Mouse (Mus musculus): ENCODE data around the gene Gfra4. TPM values are rescaled to one million over a fixed set of nuclear protein-coding genes. Genes with fewer than 3 reads are reported as not detected.
"Not testable (repeated sequence)": the region's sequence is repeated elsewhere in the genome, so short reads cannot be mapped to it uniquely, and the experiment has no call there.

Gfra4 gene
- polyA plus RNA-seq, 1 experiment from 2014 or later, result 3.5 TPM

- H3K27ac ChIP-seq (ENCODE audit: low read depth, low read length), result no peak overlapping the region
- peak overlapping the region; percentile 25; the same call in 1 of the 2 replicates for H3K9ac ChIP-seq (ENCODE audit: low read depth, low read length)
- H3K9me3 ChIP-seq (ENCODE audit: control insufficient read depth, low read length), result no peaks in the 10 kb centered on the region
- WGBS, result 4% methylated on average over 114 of the region's 115 CpGs
- ATAC-seq (replicated peaks; ENCODE audit: low FRiP score) (no peak), DNase-seq (ENCODE audit: low spot score) (peak; percentile 51)
- no peaks in the 10 kb centered on the region for H3K36me3 ChIP-seq (ENCODE audit: control insufficient read depth, insufficient read depth, low read length)
- 0 out of 2 replicates have a peak, but pooled peaks cover 2% of the 10 kb centered on the region for H3K4me1 ChIP-seq (replicated peaks; ENCODE audit: control insufficient read depth, insufficient read depth, low read length)
- peaks cover 73% of the 10 kb centered on the region for H3K27me3 ChIP-seq (replicated peaks; ENCODE audit: control insufficient read depth, insufficient read depth, low read length)
- H3K4me2 ChIP-seq, result peak overlapping the region; percentile 74
- peak overlapping the region; percentile 56 for H3K4me3 ChIP-seq (ENCODE audit: low read depth, low read length)
Observed at GRCm38 (mm10) chr2:131040854-131041825, 1.7 kb downstream of the Gfra4 start.

GRCm38 (mm10) chr2:131038675-131039074 lies 4.2 kb downstream of the Gfra4 start:
- DNase-seq (ENCODE audit: low spot score) (no peak), ATAC-seq (replicated peaks; ENCODE audit: low FRiP score) (no peak)
- 79% methylated on average over 5 of the region's 5 CpGs for WGBS
- Histone ChIP-seq H3K9ac (ENCODE audit: low read depth, low read length) (no peak overlapping the region), H3K27ac (ENCODE audit: low read depth, low read length) (no peak overlapping the region), H3K4me3 (ENCODE audit: low read depth, low read length) (no peak overlapping the region), H3K4me2 (no peak overlapping the region), H3K36me3 (ENCODE audit: control insufficient read depth, insufficient read depth, low read length) (no peaks in the 10 kb centered on the region), H3K4me1 (replicated peaks; ENCODE audit: control insufficient read depth, insufficient read depth, low read length) (no peaks in the 10 kb centered on the region), H3K27me3 (replicated peaks; ENCODE audit: control insufficient read depth, insufficient read depth, low read length) (peaks cover 70% of the 10 kb centered on the region), H3K9me3 (ENCODE audit: control insufficient read depth, low read length) (0 out of 2 replicates have a peak, but pooled peaks cover 3% of the 10 kb centered on the region)

- ATAC-seq (replicated peaks; ENCODE audit: low FRiP score) (no peak), DNase-seq (ENCODE audit: low spot score) (no peak)
- Histone ChIP-seq H3K4me3 (ENCODE audit: low read depth, low read length) (no peak overlapping the region), H3K27ac (ENCODE audit: low read depth, low read length) (no peak overlapping the region), H3K9ac (ENCODE audit: low read depth, low read length) (no peak overlapping the region), H3K27me3 (replicated peaks; ENCODE audit: control insufficient read depth, insufficient read depth, low read length) (peaks cover 65% of the 10 kb centered on the region), H3K4me1 (replicated peaks; ENCODE audit: control insufficient read depth, insufficient read depth, low read length) (no peaks in the 10 kb centered on the region), H3K36me3 (ENCODE audit: control insufficient read depth, insufficient read depth, low read length) (no peaks in the 10 kb centered on the region), H3K9me3 (ENCODE audit: control insufficient read depth, low read length) (0 out of 2 replicates have a peak, but pooled peaks cover 3% of the 10 kb centered on the region), H3K4me2 (no peak overlapping the region)
- WGBS, result 92% methylated on average over 6 of the region's 6 CpGs
Observed at GRCm38 (mm10) chr2:131038197-131038596, 4.7 kb downstream of the Gfra4 start.

GRCm38 (mm10) chr2:131037226-131037990 lies 5.5 kb downstream of the Gfra4 start:
- ATAC-seq (replicated peaks; ENCODE audit: low FRiP score) (no peak), DNase-seq (ENCODE audit: low spot score) (no peak)
- H3K36me3 ChIP-seq (ENCODE audit: control insufficient read depth, insufficient read depth, low read length), result no peaks in the 10 kb centered on the region
- H3K4me1 ChIP-seq (replicated peaks; ENCODE audit: control insufficient read depth, insufficient read depth, low read length), result no peaks in the 10 kb centered on the region
- no peak overlapping the region for H3K9ac ChIP-seq (ENCODE audit: low read depth, low read length)
- H3K27me3 ChIP-seq (replicated peaks; ENCODE audit: control insufficient read depth, insufficient read depth, low read length), result peaks cover 57% of the 10 kb centered on the region
- WGBS, result 56% methylated on average over 17 of the region's 17 CpGs
- H3K27ac ChIP-seq (ENCODE audit: low read depth, low read length), result no peak overlapping the region
- 0 out of 2 replicates have a peak, but pooled peaks cover 3% of the 10 kb centered on the region for H3K9me3 ChIP-seq (ENCODE audit: control insufficient read depth, low read length)
- no peak overlapping the region for H3K4me2 ChIP-seq
- no peak overlapping the region for H3K4me3 ChIP-seq (ENCODE audit: low read depth, low read length)

- Histone ChIP-seq H3K4me3 (ENCODE audit: low read depth, low read length) (no peak overlapping the region), H3K9me3 (ENCODE audit: control insufficient read depth, low read length) (0 out of 2 replicates have a peak, but pooled peaks cover 3% of the 10 kb centered on the region), H3K36me3 (ENCODE audit: control insufficient read depth, insufficient read depth, low read length) (no peaks in the 10 kb centered on the region), H3K9ac (ENCODE audit: low read depth, low read length) (no peak overlapping the region), H3K27ac (ENCODE audit: low read depth, low read length) (no peak overlapping the region), H3K27me3 (replicated peaks; ENCODE audit: control insufficient read depth, insufficient read depth, low read length) (peaks cover 51% of the 10 kb centered on the region), H3K4me2 (no peak overlapping the region), H3K4me1 (replicated peaks; ENCODE audit: control insufficient read depth, insufficient read depth, low read length) (no peaks in the 10 kb centered on the region)
- ATAC-seq (replicated peaks; ENCODE audit: low FRiP score) (no peak), DNase-seq (ENCODE audit: low spot score) (no peak)
Observed at GRCm38 (mm10) chr2:131036757-131037156, 6.1 kb downstream of the Gfra4 start.

GRCm38 (mm10) chr2:131036343-131036742 lies 6.5 kb downstream of the Gfra4 start:
- Histone ChIP-seq H3K9ac (ENCODE audit: low read depth, low read length) (no peak overlapping the region), H3K9me3 (ENCODE audit: control insufficient read depth, low read length) (0 out of 2 replicates have a peak, but pooled peaks cover 3% of the 10 kb centered on the region), H3K27ac (ENCODE audit: low read depth, low read length) (no peak overlapping the region), H3K27me3 (replicated peaks; ENCODE audit: control insufficient read depth, insufficient read depth, low read length) (peaks cover 46% of the 10 kb centered on the region), H3K4me1 (replicated peaks; ENCODE audit: control insufficient read depth, insufficient read depth, low read length) (no peaks in the 10 kb centered on the region), H3K36me3 (ENCODE audit: control insufficient read depth, insufficient read depth, low read length) (no peaks in the 10 kb centered on the region), H3K4me3 (ENCODE audit: low read depth, low read length) (no peak overlapping the region), H3K4me2 (no peak overlapping the region)
- WGBS, result 82% methylated on average over 2 of the region's 2 CpGs
- DNase-seq (ENCODE audit: low spot score) (no peak), ATAC-seq (replicated peaks; ENCODE audit: low FRiP score) (no peak)

GRCm38 (mm10) chr2:131031406-131031805 lies 11.5 kb downstream of the Gfra4 start:
- not testable (repeated sequence) for H3K4me3 ChIP-seq (ENCODE audit: low read depth, low read length); H3K4me2 ChIP-seq; H3K27ac ChIP-seq (ENCODE audit: low read depth, low read length); H3K36me3 ChIP-seq (ENCODE audit: control insufficient read depth, insufficient read depth, low read length); H3K9ac ChIP-seq (ENCODE audit: low read depth, low read length); DNase-seq (ENCODE audit: low spot score); H3K9me3 ChIP-seq (ENCODE audit: control insufficient read depth, low read length); H3K27me3 ChIP-seq (replicated peaks; ENCODE audit: control insufficient read depth, insufficient read depth, low read length)
- 18% methylated on average over 1 of the region's 1 CpGs for WGBS
- ATAC-seq (replicated peaks; ENCODE audit: low FRiP score), result peak; percentile 76
- H3K4me1 ChIP-seq (replicated peaks; ENCODE audit: control insufficient read depth, insufficient read depth, low read length), result peaks cover 14% of the 10 kb centered on the region

- Histone ChIP-seq H3K27me3 (replicated peaks; ENCODE audit: control insufficient read depth, insufficient read depth, low read length) (0 out of 2 replicates have a peak, but pooled peaks cover under 1% of the 10 kb centered on the region), H3K27ac (ENCODE audit: low read depth, low read length) (no peak overlapping the region; the same call in 1 of the 2 replicates), H3K4me2 (no peak overlapping the region), H3K9me3 (ENCODE audit: control insufficient read depth, low read length) (0 out of 2 replicates have a peak, but pooled peaks cover 3% of the 10 kb centered on the region), H3K9ac (ENCODE audit: low read depth, low read length) (no peak overlapping the region), H3K4me3 (ENCODE audit: low read depth, low read length) (no peak overlapping the region), H3K36me3 (ENCODE audit: control insufficient read depth, insufficient read depth, low read length) (no peaks in the 10 kb centered on the region), H3K4me1 (replicated peaks; ENCODE audit: control insufficient read depth, insufficient read depth, low read length) (peaks cover 14% of the 10 kb centered on the region)
- DNase-seq (ENCODE audit: low spot score), result no peak
- ATAC-seq (replicated peaks; ENCODE audit: low FRiP score), result no peak
- whole genome bisulfite sequencing, result 86% methylated on average over 1 of the region's 1 CpGs
Observed at GRCm38 (mm10) chr2:131030998-131031397, 11.9 kb downstream of the Gfra4 start.

All from liver, embryonic 11.5 days (tissue).